15 mouse cellular contexts compared by ENCODE assay signal in the genomic region with DNA sequence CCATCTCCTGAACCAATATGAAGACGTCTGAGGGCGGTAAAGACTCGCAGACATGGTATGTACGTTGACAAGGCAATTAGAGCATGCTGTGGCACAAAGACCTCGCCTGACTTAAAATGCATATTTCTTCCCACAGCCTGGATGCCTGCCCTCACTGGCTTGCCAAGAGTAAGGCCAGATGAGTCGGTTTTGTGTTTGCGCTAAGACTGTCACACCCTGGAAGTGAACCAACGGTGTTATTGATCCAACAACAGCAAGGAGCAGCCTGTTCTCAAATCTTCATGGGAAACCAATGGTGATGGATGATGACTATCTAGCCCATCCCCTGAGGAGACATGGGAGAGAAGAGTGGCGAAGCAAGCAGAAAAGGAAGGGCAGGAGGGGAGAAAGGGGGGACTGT. TPM values are rescaled to one million over a fixed set of nuclear protein-coding genes. Genes with fewer than 3 reads are reported as not detected.
DNase-seq lines count a peak whose midpoint lies in the region; ATAC-seq and TF ChIP-seq lines count a peak whose summit lies in the region.
"Had no signal": no experiment of that assay in that cellular context is flagged by ENCODE, and none has a peak within 500 bp of the region (broad histone marks: within the 10 kb centered on the region; RNA-seq: fewer than 3 reads in every experiment).

No protein-coding gene starts in this region.

- ATAC-seq in midbrain, embryonic 11.5 days (ENCODE audit: low FRiP score) = no peak
- ATAC-seq in forebrain, postnatal 0 days = peak; percentile 77; the same call in 1 of the 2 replicates

- H3K4me1 ChIP-seq in heart, embryonic 10.5 days = 0 out of 2 replicates have a peak, but pooled peaks cover 6% of the 10 kb centered on the region
- no peaks in the 10 kb centered on the region for H3K4me1 ChIP-seq in midbrain, embryonic 11.5 days (ENCODE audit: control insufficient read depth, insufficient read depth, low read length)
- no peaks in the 10 kb centered on the region for H3K4me1 ChIP-seq in midbrain, embryonic 10.5 days
- H3K4me1 ChIP-seq in forebrain, postnatal 0 days (ENCODE audit: insufficient read depth) = no peaks in the 10 kb centered on the region
- H3K4me1 ChIP-seq: limb, embryonic 10.5 days; liver, embryonic 15.5 days; neural tube, embryonic 15.5 days had no signal

- no peak overlapping the region for H3K9ac ChIP-seq in midbrain, embryonic 11.5 days (ENCODE audit: low read length)
- H3K9ac ChIP-seq in forebrain, postnatal 0 days = no peak overlapping the region
- H3K9ac ChIP-seq: liver, embryonic 15.5 days; neural tube, embryonic 15.5 days had no signal

- DNase-seq in heart, postnatal 36 days = peak; percentile 14 to 17
- no peak for DNase-seq in heart, embryonic 10.5 days (ENCODE audit: low spot score)
- DNase-seq in midbrain, embryonic 11.5 days (ENCODE audit: low spot score, missing footprints) = peak; percentile 17
- no peak for DNase-seq in midbrain, embryonic 10.5 days (ENCODE audit: low spot score)
- DNase-seq in forebrain, postnatal 0 days = peak; percentile 53
- DNase-seq in kidney, adult 11 months = no peak
- no peak for DNase-seq in adrenal gland, postnatal 10 days
- DNase-seq: cerebellum, adult 9-11 months; embryo, embryonic 11 days; heart, postnatal 4 days; kidney, adult 18-20 months; kidney, postnatal 36 days had no signal

- 74% methylated on average over 9 of the region's 9 CpGs for whole genome bisulfite sequencing in heart, embryonic 10.5 days
- WGBS in midbrain, embryonic 11.5 days = 86% methylated on average over 9 of the region's 9 CpGs
- WGBS in midbrain, embryonic 10.5 days = 81% methylated on average over 9 of the region's 9 CpGs
- 46% methylated on average over 9 of the region's 9 CpGs for WGBS in forebrain, postnatal 0 days

- H3K27ac ChIP-seq in heart, embryonic 10.5 days = no peak overlapping the region
- H3K27ac ChIP-seq in midbrain, embryonic 11.5 days (ENCODE audit: low read depth, low read length) = no peak overlapping the region
- H3K27ac ChIP-seq in midbrain, embryonic 10.5 days (replicated peaks) = no peak overlapping the region
- no peak overlapping the region for H3K27ac ChIP-seq in forebrain, postnatal 0 days (ENCODE audit: low read depth, low read length)
- H3K27ac ChIP-seq: limb, embryonic 10.5 days; liver, embryonic 15.5 days; neural tube, embryonic 15.5 days had no signal

- no peak overlapping the region for H3K4me3 ChIP-seq in heart, embryonic 10.5 days
- H3K4me3 ChIP-seq in midbrain, embryonic 11.5 days (ENCODE audit: low read depth, low read length) = no peak overlapping the region
- H3K4me3 ChIP-seq in midbrain, embryonic 10.5 days = no peak overlapping the region
- no peak overlapping the region for H3K4me3 ChIP-seq in forebrain, postnatal 0 days (ENCODE audit: low read depth, low read length)
- H3K4me3 ChIP-seq: limb, embryonic 10.5 days; liver, embryonic 15.5 days; neural tube, embryonic 15.5 days had no signal

- intact Hi-C loops in heart, postnatal 36 days (cut with DNase I) = no loop called here

- no peaks in the 10 kb centered on the region for H3K27me3 ChIP-seq in heart, embryonic 10.5 days (ENCODE audit: insufficient read depth, poor library complexity, severe bottlenecking)
- H3K27me3 ChIP-seq in midbrain, embryonic 11.5 days (ENCODE audit: control insufficient read depth, insufficient read depth, low read length) = no peaks in the 10 kb centered on the region
- H3K27me3 ChIP-seq in midbrain, embryonic 10.5 days (ENCODE audit: low read depth, poor library complexity, severe bottlenecking) = no peaks in the 10 kb centered on the region
- H3K27me3 ChIP-seq in forebrain, postnatal 0 days (ENCODE audit: insufficient read depth, low read length) = no peaks in the 10 kb centered on the region
- H3K27me3 ChIP-seq: liver, embryonic 15.5 days; neural tube, embryonic 15.5 days had no signal

- no peak overlapping the region for H3K4me2 ChIP-seq in midbrain, embryonic 11.5 days
- no peak overlapping the region for H3K4me2 ChIP-seq in forebrain, postnatal 0 days (ENCODE audit: low read depth)
- H3K4me2 ChIP-seq: liver, embryonic 15.5 days; neural tube, embryonic 15.5 days had no signal

- no peaks in the 10 kb centered on the region for H3K36me3 ChIP-seq in heart, embryonic 10.5 days
- H3K36me3 ChIP-seq in midbrain, embryonic 11.5 days (ENCODE audit: control insufficient read depth, insufficient read depth, low read length) = no peaks in the 10 kb centered on the region
- no peaks in the 10 kb centered on the region for H3K36me3 ChIP-seq in midbrain, embryonic 10.5 days
- H3K36me3 ChIP-seq in forebrain, postnatal 0 days (ENCODE audit: insufficient read depth) = no peaks in the 10 kb centered on the region
- H3K36me3 ChIP-seq: limb, embryonic 10.5 days; liver, embryonic 15.5 days; neural tube, embryonic 15.5 days had no signal

- no peaks in the 10 kb centered on the region for H3K9me3 ChIP-seq in heart, embryonic 10.5 days
- no peaks in the 10 kb centered on the region for H3K9me3 ChIP-seq in midbrain, embryonic 11.5 days (ENCODE audit: control insufficient read depth, low read length)
- no peaks in the 10 kb centered on the region for H3K9me3 ChIP-seq in midbrain, embryonic 10.5 days (replicated peaks)
- no peaks in the 10 kb centered on the region for H3K9me3 ChIP-seq in forebrain, postnatal 0 days (ENCODE audit: low read length)
- H3K9me3 ChIP-seq: limb, embryonic 10.5 days; liver, embryonic 15.5 days; neural tube, embryonic 15.5 days had no signal

- no peak for TF ChIP-seq CTCF in forebrain, postnatal 0 days (IDR thresholded peaks at IDR 0.05; ENCODE audit: low read depth)

RNA-seq across cellular contexts. Expression of gene Cd96, which starts 22.6 kb away (rescaled TPM):
- total RNA-seq in heart, postnatal 36 days (2021) = not detected
- not detected in 2 replicates for polyA plus RNA-seq in heart, embryonic 10.5 days (2016; fragmentation: Nextera tagmentation; extraction: Ambion mirVana)
- polyA plus RNA-seq in midbrain, embryonic 11.5 days (2014; fragmentation: Nextera tagmentation; extraction: Ambion mirVana) = not detected in 2 replicates
- polyA plus RNA-seq in midbrain, embryonic 10.5 days (2016; fragmentation: Nextera tagmentation; extraction: Ambion mirVana) = not detected in 2 replicates
- 0.10 and 0.46 TPM in 2 replicates for total RNA-seq in forebrain, postnatal 0 days (2014; rRNA removed)
- polyA plus RNA-seq in forebrain, postnatal 0 days (2015; fragmentation: Nextera tagmentation; extraction: Ambion mirVana) = 0.06 TPM in 1 of 2 replicates, not detected in the other
- total RNA-seq in adrenal gland, postnatal 10 days (2021) = under 1 TPM; 0.66 to 0.79 TPM
- total RNA-seq: heart, postnatal 4 days had no signal
- polyA plus RNA-seq: limb, embryonic 10.5 days had no signal

RNA-seq across cellular contexts. Expression of gene Gm4737, which starts 57.5 kb away (rescaled TPM):
- 10 to 100 TPM; 12.1 to 12.9 TPM for total RNA-seq in heart, postnatal 36 days (2021)
- polyA plus RNA-seq in heart, embryonic 10.5 days (2016; fragmentation: Nextera tagmentation; extraction: Ambion mirVana) = 2.7 and 3.2 TPM in 2 replicates
- polyA plus RNA-seq in midbrain, embryonic 11.5 days (2014; fragmentation: Nextera tagmentation; extraction: Ambion mirVana) = 2.4 and 2.7 TPM in 2 replicates
- 4.7 and 5.1 TPM in 2 replicates for polyA plus RNA-seq in midbrain, embryonic 10.5 days (2016; fragmentation: Nextera tagmentation; extraction: Ambion mirVana)
- 0.90 and 1.4 TPM in 2 replicates for total RNA-seq in forebrain, postnatal 0 days (2014; rRNA removed)
- 0.90 and 2.1 TPM in 2 replicates for polyA plus RNA-seq in forebrain, postnatal 0 days (2015; fragmentation: Nextera tagmentation; extraction: Ambion mirVana)
- total RNA-seq in adrenal gland, postnatal 10 days (2021) = 10 to 100 TPM; 40.9 to 70.8 TPM

Comparison
In these comparisons a context has a peak if more than half of its experiments do, and no peak if none do; other contexts are left out.
1. DNase-seq: peak in heart, postnatal 36 days (2 of 2), midbrain, embryonic 11.5 days (single experiment) and forebrain, postnatal 0 days (single experiment); none in heart, embryonic 10.5 days (single experiment), midbrain, embryonic 10.5 days (single experiment), kidney, adult 11 months (single experiment) and adrenal gland, postnatal 10 days (single experiment).